Mouse (Mus musculus) adrenal gland, adult (tissue): ENCODE results near the gene Sema5a.

Experiments
- DNase-seq, 2 experiments: peaks; one replicate each; pipeline ENCODE4 v3.0.0; 2022 to 2023; ENCODE audit warnings: low spot score in 1 of 2; ENCODE audit not compliant: inconsistent age in 2 of 2

Gene Sema5a

DNA sequence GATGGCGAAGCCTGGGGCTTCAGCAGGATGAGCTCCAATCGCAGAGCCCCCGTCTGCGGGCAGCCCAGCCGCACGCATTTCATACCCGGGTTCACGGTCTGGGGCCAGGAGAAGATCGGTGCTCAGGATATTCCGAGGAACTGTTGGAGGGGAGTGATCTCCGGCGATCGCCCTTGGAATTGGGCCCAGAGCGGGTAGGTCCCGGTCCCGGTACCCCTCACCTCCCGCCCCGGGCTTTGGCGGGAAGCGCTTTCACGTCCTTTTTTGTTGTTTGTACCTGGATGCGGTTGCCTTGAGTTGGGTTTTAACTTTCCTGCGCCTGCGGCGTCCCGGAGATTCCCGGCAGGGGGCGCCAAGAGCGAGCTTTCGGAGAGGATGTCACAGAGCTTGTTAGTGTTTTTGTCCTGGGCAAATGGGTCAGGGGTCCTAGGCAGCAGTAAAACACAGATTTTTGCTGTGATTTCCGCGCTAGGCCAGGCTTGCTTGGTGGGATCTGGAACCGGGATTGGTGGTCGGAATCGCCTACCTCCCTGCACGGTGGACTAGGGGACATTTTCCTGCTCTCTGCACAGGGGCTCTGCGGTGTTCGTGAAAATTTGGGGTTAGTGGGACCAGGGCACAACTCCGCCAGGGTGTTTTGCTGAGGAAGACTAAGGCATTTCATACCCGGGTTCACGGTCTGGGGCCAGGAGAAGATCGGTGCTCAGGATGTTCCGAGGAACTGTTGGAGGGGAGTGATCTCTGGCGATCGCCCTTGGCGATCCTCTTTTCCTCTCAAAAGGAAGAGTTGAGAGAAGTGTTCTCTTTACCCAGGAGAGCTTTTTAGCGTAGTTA is 1.4 kb downstream of the Sema5a start:
- peak; percentile 83 to 97 for DNase-seq

DNA sequence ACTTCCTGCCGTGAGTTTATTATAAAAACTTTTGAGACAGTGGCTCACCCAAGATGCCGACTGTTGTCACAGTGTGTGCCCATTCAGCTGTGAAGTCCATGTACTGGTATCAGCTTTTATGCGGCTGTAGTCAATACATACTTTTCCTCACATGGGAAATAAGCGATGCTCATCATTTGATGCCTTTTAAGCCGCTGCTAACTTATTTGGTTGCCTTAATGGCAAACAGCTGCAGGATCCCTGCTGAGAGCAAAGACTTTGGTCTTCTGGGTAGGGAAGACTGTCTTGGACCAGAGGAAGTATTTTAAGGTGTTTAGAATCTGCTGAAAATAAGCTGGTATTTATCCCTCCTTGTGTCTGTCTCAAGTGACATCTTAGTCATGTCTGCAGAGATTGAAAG is 2.7 kb downstream of the Sema5a start:
- DNase-seq: no peak

DNA sequence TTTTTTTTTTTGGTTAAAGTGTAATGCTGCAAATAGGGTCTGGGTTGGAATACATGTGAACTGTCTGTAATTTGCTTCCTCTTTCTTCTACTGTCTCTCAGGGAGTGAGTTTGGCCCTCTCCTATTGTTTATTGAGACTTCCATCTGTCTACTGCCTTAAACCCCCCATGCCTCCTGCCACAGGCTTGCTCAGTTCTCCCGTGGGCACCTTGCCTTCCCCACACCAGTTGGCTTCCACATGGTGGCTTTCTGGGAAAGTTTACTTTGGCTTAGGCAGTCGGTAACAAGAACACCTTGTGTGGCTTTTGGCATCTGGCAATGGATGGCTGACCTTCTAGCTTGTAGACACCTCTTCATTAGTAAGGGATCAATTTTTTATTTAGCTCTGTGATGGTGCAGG is 10.2 kb downstream of the Sema5a start:
- DNase-seq: no peak

DNA sequence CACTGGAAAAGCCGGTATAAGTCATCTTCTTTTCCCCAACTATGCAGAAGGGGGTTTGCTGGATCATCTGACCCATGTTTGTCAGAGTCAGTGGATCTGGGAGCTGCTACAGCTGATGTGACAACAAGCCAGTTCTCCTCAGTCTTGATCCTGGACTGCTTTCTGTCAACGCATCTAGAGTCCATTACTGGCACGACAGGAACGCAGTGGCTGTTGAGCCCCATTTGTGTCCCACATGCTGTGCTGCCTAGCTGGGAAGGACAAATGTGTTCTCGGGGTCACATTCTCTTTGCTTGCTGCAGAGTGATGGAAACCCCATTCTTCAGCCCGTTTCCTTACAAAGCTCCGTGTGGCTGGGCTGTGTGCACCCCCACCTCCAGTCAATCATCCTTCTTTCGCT is 12.7 kb downstream of the Sema5a start:
- no peak for DNase-seq

DNA sequence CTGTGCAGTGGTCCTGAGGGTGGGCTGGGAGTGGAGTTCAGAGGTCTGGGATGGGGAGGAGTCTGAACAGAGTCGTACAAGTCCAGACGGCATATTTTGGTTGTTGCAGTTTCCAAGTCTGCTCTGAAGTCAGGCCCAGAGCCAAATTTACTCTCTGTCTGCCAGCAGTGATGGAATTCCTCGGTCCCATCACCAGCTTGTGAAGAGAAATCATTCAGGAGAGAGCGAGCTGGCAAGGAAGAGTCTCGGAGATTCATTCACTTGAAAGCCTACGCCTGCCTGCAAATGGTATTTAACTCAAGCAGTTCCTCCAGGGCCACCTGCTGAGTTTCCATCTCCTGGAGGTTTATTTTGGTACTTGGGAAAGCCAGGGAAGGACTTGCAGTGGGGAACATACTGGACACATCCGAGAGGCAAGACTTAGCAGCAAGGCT is 13.3 kb downstream of the Sema5a start:
- peak in 1 of 2 experiments; percentile 44 for DNase-seq

DNA sequence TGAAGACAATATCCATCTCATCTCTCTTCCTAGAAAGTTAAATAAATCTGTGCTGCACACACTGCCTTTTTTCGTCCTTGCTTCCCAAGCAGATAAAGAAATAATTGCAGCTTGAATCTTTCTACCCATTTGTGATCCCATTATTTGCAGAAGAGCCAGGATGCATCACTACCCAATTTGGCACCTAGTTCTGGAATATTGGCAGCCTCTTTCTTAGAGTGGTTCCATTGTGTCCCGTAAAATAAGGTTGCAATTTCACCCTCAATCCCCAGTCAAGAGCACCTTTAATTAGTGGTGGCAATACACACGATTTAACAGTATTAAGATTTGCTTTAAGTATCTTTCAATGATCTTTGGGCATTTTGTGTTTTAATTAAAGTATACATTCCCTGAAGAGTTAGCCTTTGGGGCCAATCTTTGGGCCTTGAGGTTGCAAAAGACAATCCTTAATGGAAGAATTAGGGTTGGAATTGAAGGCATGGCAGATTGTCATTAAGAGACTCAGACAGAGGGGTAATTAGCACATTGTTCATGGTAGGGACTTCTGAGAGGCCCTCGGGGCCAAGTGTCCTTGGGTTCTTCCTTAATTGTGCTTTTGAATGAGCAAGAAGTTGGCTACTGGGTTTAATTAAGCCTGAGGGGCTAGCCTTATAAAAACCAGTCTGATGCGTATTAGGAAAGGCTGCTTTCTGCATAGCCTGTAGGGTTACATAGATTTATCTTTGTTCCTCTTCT is 14.9 kb downstream of the Sema5a start:
- DNase-seq: no peak

DNA sequence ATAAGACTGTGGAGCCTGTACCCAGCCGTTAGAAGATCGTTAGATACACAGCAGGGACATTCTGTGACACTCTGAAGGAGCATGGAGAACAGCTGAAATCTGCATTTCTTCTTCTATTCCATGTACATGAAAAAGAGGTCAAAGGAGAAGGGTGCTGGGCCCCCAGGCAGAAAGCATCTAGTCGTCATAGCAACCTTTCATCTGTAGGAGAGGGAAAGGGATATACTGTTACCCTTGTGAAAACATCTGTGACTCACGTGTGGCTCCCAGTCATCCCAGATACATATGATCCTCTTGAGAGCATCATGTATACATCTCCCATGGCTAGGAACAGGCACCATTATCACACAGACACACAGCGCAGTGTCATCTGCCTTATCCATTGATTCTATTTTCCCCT is 16.3 kb downstream of the Sema5a start:
- DNase-seq: no peak

DNA sequence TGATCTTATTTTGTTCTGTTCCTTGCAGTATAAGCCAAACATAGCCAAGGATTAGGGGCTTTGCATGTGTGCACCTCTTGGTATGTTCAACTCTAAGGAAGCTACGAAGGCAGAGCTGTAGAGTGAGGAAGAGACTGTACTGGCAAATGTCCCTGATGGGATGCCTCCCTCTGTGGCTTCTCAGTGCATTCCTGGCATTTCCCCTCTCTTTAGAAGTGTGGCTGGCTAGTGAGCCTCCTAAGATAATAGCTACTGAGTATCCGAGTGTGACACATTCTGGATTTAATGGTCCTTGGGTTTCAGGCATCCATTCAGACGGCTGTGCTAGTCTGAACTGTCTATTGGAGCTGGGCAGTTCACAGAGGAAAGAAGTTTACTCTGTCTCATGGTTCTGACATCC is 19.0 kb downstream of the Sema5a start:
- no peak for DNase-seq

DNA sequence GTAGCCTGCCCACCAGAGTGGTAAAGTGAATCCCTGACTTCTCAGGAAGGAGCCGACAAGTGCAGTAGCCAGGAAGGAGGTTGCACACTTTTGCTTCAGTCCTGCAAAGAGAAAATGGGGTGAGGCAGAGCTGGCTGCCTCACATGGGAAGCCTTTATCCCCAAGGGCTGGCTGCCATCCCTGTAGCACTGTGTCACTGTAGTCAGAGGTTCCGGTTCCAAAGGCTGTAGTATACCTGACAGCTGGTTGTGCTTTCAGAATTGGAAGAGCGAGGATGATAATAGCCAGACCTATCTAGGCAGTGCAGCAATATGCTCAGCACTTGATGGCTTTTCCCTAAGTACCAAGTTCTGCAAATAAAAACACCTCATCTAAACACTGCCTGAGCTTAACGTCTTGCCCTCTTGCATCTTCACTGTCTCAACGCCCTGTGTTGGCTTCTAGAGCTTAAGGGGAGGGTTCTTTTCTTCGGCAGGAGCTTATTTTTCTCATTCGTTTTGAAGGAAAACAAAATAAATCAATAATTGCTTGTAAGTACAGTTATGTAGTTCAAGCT is 20.3 kb downstream of the Sema5a start:
- no peak for DNase-seq

DNA sequence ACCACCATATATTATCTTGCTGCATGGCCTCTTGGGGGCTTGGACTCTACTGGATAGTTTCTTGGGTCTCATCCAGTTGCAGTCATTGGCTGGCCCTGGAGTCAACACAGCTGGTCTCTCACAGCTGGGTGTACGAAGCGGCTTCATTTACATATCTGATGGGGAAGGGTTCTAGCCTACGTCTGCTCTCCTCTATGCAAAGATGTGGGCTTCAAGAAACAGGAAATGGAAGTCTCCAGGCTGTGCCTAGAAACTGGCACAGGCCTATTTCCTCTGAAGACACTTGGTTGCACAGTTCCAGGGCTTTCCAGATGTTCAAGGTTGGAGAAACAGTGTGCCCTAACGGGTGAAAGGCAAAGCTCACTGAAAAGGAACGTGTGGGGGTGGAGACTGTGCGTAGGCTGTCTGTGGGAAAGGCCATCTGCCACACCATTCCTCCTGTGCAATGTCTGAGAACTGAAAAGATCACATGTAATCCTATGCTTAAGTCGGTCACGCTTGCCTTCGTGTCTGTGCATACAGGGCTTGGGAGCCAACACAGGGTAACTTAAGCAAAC is 20.8 kb downstream of the Sema5a start:
- peak; percentile 27 to 59 for DNase-seq

DNA sequence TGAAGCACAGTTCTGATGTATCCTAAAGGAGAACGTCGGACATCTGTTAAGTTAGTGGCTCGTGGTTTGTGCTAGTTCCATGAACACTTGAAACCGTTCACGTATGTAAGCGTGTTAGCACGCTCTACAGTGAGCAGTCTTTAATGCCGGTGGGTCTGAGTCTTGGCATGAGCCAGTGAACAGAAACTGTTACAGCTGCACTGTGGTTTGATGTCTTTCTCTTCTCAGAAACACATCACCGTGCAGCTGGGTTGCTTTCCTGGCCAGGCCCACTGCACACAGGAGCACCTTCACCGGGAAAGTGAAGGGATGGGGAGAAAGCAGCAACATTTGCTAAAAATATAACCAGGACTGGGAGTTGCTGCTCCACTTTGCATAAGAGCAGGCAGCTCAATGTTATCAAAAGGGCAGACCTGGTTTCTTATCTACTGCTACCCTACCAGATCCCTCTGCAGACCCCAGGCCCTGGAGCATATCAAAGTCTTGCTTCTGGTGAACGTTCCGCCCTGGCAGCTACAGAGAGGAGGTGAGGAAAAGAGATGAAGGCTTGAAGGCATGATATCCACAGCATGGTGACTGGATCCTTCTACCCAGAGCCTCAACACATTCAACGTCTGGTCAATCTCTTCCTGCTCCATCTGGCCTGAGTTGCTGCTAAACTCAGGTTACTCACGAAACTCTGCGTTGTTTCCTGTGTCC is 21.7 kb downstream of the Sema5a start:
- no peak for DNase-seq

DNA sequence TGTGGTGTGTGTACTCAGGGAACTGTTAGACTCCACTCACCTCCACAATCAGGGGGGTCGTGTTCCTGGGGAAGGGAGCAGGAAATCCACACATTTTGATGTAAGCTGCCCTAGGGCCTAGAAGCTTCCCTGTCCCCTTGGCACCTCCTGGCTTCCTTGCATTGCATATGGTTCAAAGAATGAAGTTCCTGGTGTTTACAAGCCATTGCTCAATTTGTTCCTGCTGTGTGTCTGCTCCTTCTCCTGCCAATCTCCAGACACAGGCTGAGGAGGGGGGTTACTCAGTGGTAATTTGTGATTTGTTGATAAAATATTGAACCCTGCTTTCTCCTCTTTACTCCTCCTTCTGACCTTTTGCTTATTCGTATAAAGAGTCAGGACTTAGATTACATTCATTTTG is 25.5 kb downstream of the Sema5a start:
- no peak for DNase-seq

DNA sequence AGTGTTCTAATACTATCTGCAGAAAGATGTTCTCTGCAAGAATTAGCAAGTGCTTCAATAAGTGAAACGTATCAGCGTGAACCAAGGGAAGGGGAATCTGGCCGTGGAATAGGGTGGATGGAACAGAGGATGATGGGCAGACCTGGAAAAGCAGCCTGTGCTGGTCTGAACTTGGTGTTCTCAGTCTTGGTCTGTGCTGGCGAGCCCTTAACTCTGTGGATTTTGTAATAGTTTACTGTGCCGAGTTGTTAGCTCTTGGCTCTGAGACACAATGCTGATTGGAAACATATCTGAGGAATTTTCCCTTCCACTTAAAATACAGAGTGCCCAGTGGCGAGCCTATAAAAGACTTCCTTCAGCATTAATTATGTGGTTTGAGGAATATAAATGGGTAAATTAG is 29.3 kb downstream of the Sema5a start:
- DNase-seq: no peak

DNA sequence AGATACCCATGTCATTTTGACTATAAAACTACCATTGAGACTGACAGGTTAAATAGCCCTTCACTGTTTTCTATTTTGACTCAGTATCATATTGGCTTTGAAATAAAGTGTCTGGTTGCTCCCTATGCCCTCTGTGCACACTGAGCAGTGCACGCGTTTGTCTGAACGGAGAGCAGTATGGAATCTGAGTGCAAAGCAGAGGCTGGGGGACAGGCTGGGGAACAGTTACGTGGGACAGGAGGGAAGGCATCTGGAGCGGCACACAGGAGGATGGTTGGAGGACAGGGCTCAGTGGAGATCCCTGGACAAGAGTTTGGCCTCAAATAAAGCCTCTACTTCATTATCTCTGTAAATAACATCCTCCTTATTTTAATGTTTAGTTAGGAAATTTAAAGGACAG is 30.4 kb downstream of the Sema5a start:
- no peak for DNase-seq

DNA sequence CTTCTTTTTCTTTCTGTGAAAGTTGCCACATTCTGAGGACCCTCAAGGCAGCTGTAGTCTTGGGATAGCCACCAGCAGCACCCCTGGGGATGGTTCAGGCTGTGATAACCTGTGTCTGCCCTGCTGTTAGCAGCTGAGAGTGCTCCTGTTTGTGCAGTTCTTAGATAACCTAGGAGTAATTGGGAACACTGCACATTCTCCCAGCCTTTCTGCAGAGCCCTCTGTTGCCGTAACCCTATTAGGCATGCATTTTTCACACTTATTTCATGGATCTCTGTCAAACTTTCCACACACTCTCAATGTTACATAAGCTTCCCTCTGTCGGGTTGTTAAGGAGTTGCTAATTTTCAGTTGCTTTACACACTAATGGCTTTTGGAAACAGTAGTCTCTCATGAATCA is 34.0 kb downstream of the Sema5a start:
- DNase-seq: no peak

DNA sequence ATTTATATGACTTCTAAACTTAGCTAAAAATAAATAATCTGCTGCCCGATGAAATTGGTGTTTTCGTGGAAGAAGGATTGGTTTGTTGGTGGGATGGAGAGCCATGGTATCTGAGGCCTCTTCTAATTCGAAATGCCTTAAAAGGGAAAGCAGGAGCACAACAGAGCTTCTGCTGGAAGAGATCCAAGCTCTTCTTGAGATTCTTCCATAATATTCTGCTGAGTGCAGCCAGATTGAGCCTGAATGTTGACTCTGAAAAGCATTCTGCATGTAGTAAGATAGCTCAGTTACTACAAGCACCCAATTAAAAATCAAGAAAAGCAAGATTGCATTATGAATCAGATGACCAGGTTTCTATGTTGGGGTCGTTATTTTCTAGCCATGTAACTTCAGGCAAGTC is 36.8 kb downstream of the Sema5a start:
- DNase-seq: no peak

DNA sequence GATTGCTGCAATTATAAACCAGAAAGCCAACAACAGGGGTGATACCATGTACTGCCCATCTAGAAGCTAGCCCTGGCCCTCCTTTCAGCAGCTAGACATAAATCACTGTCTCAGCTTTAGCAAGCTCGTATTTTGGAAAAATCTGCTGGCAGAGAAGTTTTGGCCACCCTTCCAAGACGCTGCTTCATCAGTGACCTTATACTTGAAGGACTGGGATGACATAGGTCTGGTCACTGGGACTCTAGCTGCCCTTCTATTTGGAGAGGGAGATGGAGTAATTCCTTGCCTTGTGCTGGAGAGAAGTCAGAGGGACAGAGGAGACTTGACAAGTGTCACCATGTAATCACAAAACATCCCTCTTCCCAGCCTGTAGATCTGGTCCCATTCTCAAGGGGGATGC is 40.1 kb downstream of the Sema5a start:
- DNase-seq: peak in 1 of 2 experiments; percentile 51

DNA sequence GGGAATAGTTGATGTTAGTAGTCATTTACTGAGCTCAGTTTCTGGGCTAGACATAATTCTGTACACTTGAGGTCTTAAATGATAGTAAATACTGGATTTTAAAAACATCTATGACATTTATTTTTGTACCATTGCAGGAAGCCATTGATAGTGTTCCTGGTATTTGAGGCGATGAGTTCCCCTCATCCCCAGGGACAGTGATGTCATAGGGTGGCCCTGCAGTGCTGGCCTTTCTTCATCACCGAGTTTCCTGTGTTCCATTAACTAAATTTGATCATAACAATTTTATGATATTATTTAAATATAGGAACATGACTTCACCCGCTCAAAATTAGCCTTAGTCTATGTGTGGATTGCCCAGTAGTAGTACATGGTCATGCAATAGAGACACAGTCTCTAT is 41.7 kb downstream of the Sema5a start:
- DNase-seq: no peak

DNA sequence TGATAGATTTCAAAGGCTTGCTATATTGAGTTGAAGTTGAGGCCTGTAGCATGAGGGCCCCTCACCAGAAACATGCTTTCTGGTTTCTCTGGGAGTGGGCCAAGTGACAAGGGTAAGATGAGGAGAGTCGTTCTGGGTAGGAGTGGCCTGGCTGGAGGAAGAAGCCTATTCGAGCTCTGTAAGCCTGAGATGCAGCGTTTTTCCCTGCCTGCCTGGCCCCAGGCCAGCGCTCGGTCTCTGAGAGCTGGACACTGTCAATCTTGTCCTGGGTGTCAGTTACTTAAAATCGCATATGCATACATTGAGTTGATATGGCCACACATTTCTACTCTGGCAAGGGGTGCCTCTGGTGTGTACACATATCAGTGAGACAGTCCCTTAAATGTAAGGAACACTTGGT is 43.9 kb downstream of the Sema5a start:
- DNase-seq: peak; percentile 49 to 82

DNA sequence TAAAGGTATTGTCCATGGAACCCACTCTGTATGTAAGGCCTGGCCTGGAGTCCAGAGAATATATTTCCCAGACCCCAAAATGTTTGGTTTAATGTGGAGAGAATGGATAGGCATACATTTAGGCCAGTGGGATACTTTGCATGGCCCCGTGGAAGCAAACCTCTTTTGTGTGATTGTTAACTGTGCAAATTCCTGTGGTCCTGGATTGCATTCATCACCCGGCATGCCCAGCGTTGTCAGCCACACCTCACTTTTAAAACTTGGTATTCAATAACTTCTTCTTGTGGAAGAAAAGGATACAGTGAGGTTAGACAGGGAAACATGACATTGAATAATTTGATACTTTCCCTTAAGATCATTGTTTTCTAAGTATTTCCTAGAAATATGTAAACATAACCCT is 46.4 kb downstream of the Sema5a start:
- DNase-seq: no peak

DNA sequence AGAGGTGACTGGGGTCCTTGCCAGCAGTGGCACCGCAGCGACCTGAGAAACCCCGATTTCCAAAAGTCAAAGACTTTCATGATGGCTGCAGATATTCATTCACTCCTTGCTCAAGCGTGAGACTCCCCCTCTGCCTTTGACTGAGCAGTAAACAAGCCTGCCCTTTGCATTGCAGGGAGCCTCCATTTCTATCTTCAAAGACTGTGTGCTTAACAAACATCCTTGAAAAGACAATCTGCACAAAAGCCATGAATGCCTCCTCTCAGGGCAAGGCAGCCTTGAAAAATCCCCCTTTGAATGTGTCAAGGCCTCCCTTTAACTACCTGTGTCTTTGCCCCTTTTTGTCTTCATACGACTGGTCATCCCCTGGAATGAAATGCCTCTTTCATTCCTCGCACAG is 51.9 kb downstream of the Sema5a start:
- DNase-seq: peak; percentile 11 to 58
